Mouse (Mus musculus) c-Kit-positive CD71-positive TER-119-negative erythroid progenitor cells, embryonic 14.5 days (primary cell): Measurements from ENCODE around the gene Cckbr.

Experiments used
- DNase-seq: peaks from one replicate; pipeline ENCODE4 v3.0.0-alpha.2; 2013; ENCODE audit warnings: low read depth

The Cckbr gene

GRCm38 (mm10) chr7:105497881-105498280 lies 72.3 kb downstream of the Cckbr start:
- no peak for DNase-seq

- DNase-seq = no peak
Measured at GRCm38 (mm10) chr7:105498854-105499492, 73.4 kb downstream of the Cckbr start.

DNA sequence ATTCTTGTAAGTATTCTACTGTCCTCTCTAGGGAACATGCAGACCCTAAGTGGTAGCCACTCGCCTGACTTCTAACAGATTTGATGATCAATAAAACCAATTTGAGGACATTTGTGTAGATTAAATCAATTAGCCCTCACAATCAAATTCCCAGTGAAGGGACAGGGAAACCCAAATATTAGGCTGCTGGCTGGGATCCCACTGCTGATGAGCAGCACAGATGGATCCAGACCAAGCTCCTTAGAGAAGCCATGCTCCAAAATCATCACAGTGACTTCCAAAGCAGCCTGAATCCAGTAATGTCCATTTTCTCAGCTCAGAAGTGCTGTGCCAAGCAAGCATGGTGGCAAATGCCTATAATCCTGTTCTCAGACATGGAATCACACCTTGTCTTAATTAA lies 74.1 kb downstream of the Cckbr start:
- no peak for DNase-seq

GRCm38 (mm10) chr7:105501984-105502383 lies 76.5 kb downstream of the Cckbr start:
- DNase-seq = no peak

DNA sequence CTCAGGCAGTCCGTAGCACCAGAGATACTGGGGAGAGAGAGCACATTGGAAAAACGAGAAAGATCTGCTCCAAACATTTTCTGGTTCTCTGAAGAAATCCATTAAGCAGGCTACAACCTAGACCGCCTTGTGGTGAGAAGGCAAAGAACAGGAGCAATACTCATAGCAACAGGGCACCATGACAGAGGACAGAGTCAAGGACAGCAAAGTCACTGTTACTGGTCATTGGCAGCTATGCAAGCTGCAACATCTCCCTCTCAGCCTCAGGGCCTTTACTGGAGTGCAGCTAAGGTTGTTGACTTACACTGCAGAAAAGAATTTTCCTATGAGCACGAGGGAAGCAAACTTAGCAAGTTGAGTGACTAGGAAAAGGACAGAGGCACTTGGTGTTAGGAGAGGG lies 81.7 kb downstream of the Cckbr start:
- DNase-seq = no peak

DNA sequence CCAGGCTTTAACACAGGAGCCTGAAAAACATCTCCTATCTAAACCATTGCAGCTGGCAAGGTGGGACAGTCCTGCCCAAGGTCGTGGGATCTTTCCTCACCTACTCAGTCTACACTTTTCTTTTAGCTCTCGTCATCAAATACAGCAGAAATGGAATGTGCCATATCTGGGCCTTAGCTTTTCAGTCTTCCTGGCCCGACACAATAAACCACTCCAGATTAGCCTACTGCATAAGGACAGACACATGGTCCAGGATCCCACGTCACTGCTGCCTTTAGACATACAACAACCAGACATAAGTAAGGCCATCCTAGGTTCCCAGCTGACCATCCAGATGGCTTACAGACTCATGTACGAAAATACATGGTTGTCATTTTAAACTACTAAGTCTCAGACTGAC lies 84.6 kb downstream of the Cckbr start:
- no peak for DNase-seq

DNA sequence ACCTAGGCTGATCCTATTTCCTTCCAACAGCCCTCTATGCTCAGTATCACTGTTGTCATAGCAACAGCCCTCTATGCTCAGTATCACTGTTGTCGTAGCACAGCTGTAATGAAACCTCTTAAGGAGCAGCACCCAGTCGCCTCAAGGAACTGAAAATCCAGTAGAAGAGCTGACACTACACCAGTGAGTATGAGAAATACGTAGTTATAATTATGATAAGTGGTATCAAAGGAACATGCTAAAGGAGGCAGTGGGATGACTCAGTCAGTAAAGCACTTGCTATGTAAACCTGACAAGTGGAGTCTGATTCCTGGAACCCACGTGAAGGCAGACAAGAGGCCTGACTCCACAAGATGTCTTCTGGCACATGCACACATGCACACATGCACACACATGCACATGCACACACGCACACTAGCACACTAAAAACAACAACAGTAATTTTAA lies 88.3 kb downstream of the Cckbr start:
- DNase-seq = no peak

DNA sequence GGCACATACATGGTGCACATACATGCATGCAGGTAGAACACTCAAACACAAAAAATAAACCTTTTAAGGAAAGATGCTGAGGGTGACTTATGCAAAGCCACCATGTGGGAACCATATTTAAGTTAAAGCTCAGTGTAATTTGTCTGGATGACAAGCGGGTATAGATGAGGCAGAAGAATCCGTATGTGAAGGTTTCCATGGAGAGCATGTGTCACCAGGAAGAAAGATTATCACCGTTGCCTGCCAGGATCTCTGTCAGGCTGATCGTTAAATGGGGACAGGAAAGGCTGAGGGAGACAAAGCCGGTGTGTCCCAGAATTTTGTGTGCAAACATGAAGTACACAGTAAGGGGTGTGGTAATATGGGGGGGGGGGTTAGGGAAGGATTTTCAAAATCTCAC lies 89.0 kb downstream of the Cckbr start:
- DNase-seq = no peak

DNA sequence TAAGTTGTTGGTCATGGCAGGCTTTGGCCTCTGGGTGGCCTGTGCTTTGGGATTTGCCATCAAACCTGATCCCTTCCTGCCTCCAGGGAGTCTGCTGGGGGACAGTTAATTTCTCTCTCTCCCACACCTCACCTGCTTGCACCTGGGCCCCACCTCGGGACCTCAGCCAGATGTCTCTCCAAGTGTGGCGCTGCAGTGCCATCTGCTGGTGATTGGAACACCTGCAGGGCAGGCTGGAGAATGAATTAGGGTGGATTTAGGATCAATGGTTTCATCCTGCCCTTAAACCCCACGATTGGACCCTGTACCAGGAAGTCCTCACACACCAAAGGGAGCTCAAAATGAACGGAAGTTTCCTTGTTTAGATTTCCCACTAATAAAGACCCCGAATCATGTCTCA lies 89.6 kb downstream of the Cckbr start:
- peak; percentile 20 for DNase-seq

- DNase-seq = no peak
Measured at GRCm38 (mm10) chr7:105516669-105517360, 91.3 kb downstream of the Cckbr start.

- DNase-seq = no peak
Measured at GRCm38 (mm10) chr7:105519336-105519735, 93.8 kb downstream of the Cckbr start.

DNA sequence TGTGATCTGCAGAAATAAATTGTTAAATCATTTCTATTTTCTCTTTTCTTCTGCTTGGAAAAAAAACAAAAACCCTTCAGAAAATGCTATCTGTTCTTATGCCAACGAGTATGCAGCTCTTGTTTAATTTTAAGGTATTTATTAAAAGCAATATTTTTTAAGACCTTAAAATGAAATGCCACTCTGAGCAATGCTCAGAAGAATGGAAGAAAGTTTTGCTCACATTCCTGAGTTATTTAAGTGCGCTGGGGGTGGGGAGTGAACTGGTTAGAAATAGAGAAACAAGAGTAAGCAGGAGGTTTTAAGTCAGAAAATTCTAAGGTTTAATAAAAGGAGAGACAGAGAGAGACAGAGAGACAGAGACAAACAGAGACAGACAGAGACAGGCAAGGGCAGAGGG lies 94.2 kb downstream of the Cckbr start:
- no peak for DNase-seq

DNA sequence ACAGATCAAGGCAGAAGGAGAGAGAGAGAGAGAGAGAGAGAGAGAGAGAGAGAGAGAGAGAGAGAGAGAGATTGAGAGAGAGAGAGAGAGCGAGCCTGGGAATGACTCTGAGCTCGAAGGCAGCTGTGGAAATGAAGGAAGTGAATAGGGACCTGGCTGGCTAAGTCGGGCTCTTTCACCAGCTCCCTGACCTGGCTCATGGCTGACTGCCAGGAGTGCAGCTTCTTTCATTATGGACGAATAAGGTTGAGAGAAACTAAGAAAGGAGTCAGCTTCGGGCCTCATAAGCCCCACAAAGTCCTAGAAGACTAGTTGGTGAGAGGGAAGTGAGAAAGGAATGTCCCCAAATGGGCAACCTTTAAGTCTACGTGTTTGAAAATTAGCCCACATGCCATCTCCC lies 94.7 kb downstream of the Cckbr start:
- no peak for DNase-seq
